Mouse (Mus musculus): ENCODE data around the gene Tmem59l.

The Tmem59l gene

GRCm38 (mm10) chr8:70488931-70489470, 1.8 kb upstream of the Tmem59l start:
- DNase-seq (ENCODE audit: low read depth, low spot score) = peak; percentile 34

GRCm38 (mm10) chr8:70487993-70488796, 1.0 kb upstream of the Tmem59l start:
- DNase-seq (ENCODE audit: low read depth, low spot score) = peak; percentile 36

GRCm38 (mm10) chr8:70486191-70486681, 922 bp downstream of the Tmem59l start:
- no peak for DNase-seq (ENCODE audit: low read depth, low spot score)

- no peak for DNase-seq (ENCODE audit: low read depth, low spot score)
Measured at GRCm38 (mm10) chr8:70482943-70483342, 4.2 kb downstream of the Tmem59l start.

- no peak for DNase-seq (ENCODE audit: low read depth, low spot score)
Measured at GRCm38 (mm10) chr8:70481908-70482307, 5.2 kb downstream of the Tmem59l start.

GRCm38 (mm10) chr8:70477269-70477982, 9.7 kb downstream of the Tmem59l start:
- peak; percentile 67 for DNase-seq (ENCODE audit: low read depth, low spot score)

- DNase-seq (ENCODE audit: low read depth, low spot score) = peak; percentile 96
Measured at GRCm38 (mm10) chr8:70476333-70477268, 10.6 kb downstream of the Tmem59l start, which contains the start of gene Klhl26. Klhl26 (minus strand) TSS chr8:70476968.

GRCm38 (mm10) chr8:70471856-70472255, 15.3 kb downstream of the Tmem59l start:
- DNase-seq (ENCODE audit: low read depth, low spot score) = no peak

- DNase-seq (ENCODE audit: low read depth, low spot score) = no peak
Measured at GRCm38 (mm10) chr8:70469938-70470337, 17.2 kb downstream of the Tmem59l start.

GRCm38 (mm10) chr8:70469295-70469916, 17.8 kb downstream of the Tmem59l start:
- DNase-seq (ENCODE audit: low read depth, low spot score) = no peak

- DNase-seq (ENCODE audit: low read depth, low spot score) = no peak
Measured at GRCm38 (mm10) chr8:70468733-70469132, 18.4 kb downstream of the Tmem59l start.

GRCm38 (mm10) chr8:70467907-70468306, 19.3 kb downstream of the Tmem59l start:
- DNase-seq (ENCODE audit: low read depth, low spot score) = no peak

- DNase-seq (ENCODE audit: low read depth, low spot score) = no peak
Measured at GRCm38 (mm10) chr8:70467229-70467725, 19.9 kb downstream of the Tmem59l start.

GRCm38 (mm10) chr8:70466771-70467170, 20.4 kb downstream of the Tmem59l start:
- DNase-seq (ENCODE audit: low read depth, low spot score) = no peak

- DNase-seq (ENCODE audit: low read depth, low spot score) = no peak
Measured at GRCm38 (mm10) chr8:70466305-70466704, 20.9 kb downstream of the Tmem59l start.

GRCm38 (mm10) chr8:70465701-70466100, 21.5 kb downstream of the Tmem59l start:
- no peak for DNase-seq (ENCODE audit: low read depth, low spot score)

- no peak for DNase-seq (ENCODE audit: low read depth, low spot score)
Measured at GRCm38 (mm10) chr8:70464162-70464561, 23.0 kb downstream of the Tmem59l start.

- no peak for DNase-seq (ENCODE audit: low read depth, low spot score)
Measured at GRCm38 (mm10) chr8:70463306-70463705, 23.9 kb downstream of the Tmem59l start.

- no peak for DNase-seq (ENCODE audit: low read depth, low spot score)
Measured at GRCm38 (mm10) chr8:70462516-70462813, 24.7 kb downstream of the Tmem59l start.

- no peak for DNase-seq (ENCODE audit: low read depth, low spot score)
Measured at GRCm38 (mm10) chr8:70461765-70462515, 25.2 kb downstream of the Tmem59l start.

Measured in CD4-positive, CD25-positive, alpha-beta regulatory T cell, adult 2 months (primary cell).